Mouse (Mus musculus) C2C12 (cell line): ENCODE results near the gene Prss54. TPM values are rescaled to one million over a fixed set of nuclear protein-coding genes. Genes with fewer than 3 reads are reported as not detected.

ENCODE experiments used
- H3K27me3 ChIP-seq: one replicate; pipeline ENCODE4 v1.6.1; 2011; ENCODE audit not compliant: control insufficient read depth, insufficient read depth, insufficient read length
- H3K36me3 ChIP-seq: one replicate; pipeline ENCODE4 v1.6.1; 2011; ENCODE audit not compliant: control insufficient read depth, insufficient read depth
- H3K4me3 ChIP-seq: one replicate; pipeline ENCODE4 v1.5.1; 2011; ENCODE audit warnings: mild to moderate bottlenecking, control low read depth; ENCODE audit not compliant: poor library complexity, insufficient read depth, severe bottlenecking
- H3K79me2 ChIP-seq: one replicate; pipeline ENCODE4 v1.6.1; 2011; ENCODE audit not compliant: control insufficient read depth, insufficient read depth
- H3K79me3 ChIP-seq: one replicate; pipeline ENCODE4 v1.6.1; 2011; ENCODE audit warnings: low read depth, control low read depth
- H3ac ChIP-seq: one replicate; pipeline ENCODE3; 2011; ENCODE audit warnings: low read depth; ENCODE audit not compliant: control insufficient read depth, insufficient read length
- CEBPB ChIP-seq: IDR thresholded peaks from one replicate; pipeline ENCODE4 v1.6.1; 2011; ENCODE audit warnings: low read depth, mild to moderate bottlenecking, control low read depth, moderate library complexity
- CTCF ChIP-seq: IDR thresholded peaks from one replicate; pipeline ENCODE4 v1.5.1; 2011; ENCODE audit not compliant: control insufficient read depth, insufficient read depth, insufficient read length
- FOSL1 ChIP-seq: IDR thresholded peaks from one replicate; pipeline ENCODE4 v1.8.0; 2011; ENCODE audit warnings: mild to moderate bottlenecking, low read length; ENCODE audit not compliant: poor library complexity, insufficient read depth, severe bottlenecking
- MAX ChIP-seq: IDR thresholded peaks from one replicate; pipeline ENCODE4 v1.6.1; 2011; ENCODE audit warnings: mild to moderate bottlenecking, control low read depth
- MYOD1 ChIP-seq: IDR thresholded peaks from one replicate; pipeline ENCODE4 v1.6.1; 2011; ENCODE audit warnings: low read depth; ENCODE audit not compliant: control insufficient read depth, insufficient read length
- MYOG ChIP-seq: IDR thresholded peaks from one replicate; pipeline ENCODE4 v1.6.1; 2011; ENCODE audit not compliant: control insufficient read depth, insufficient read length; ENCODE audit errors: extremely low read depth
- USF1 ChIP-seq: IDR thresholded peaks from one replicate; pipeline ENCODE4 v1.6.1; 2011; ENCODE audit warnings: low read depth, mild to moderate bottlenecking, control low read depth, moderate library complexity
- long read RNA-seq, 2 experiments: library from polyadenylated mRNA; unstranded; transcript quantifications; one replicate each; pipeline ENCODE4 v2.0.0; 2019 to 2020
- polyA plus RNA-seq: library from polyadenylated mRNA; unstranded; fragments of >200 nt; fragmentation: generic; extraction: Trizol; gene quantifications from one replicate; pipeline ENCODE4 v1.2.1, GENCODE M21; 2012; ENCODE audit warnings: missing spikeins

Gene Prss54
- not detected for polyA plus RNA-seq
- long read RNA-seq, experiment 1 = 0 reads
- long read RNA-seq, experiment 2 = 0 reads

- H3ac ChIP-seq = no peak within 1 kb of the TSS
- TF ChIP-seq CEBPB (no peak), MYOD1 (no peak), MAX (no peak), FOSL1 (no peak), USF1 (no peak), CTCF (no peak), MYOG (no peak)
- no peaks in the 10 kb centered on the region for H3K36me3 ChIP-seq
- no peaks in the 10 kb centered on the region for H3K79me2 ChIP-seq
- no peak within 1 kb of the TSS for H3K4me3 ChIP-seq
- H3K79me3 ChIP-seq = no peaks in the 10 kb centered on the region
- peaks cover 24% of the 10 kb centered on the region for H3K27me3 ChIP-seq
Measured at GRCm38 (mm10) chr8:95576240-95576639, at the start of gene Prss54. Gene Prss54, minus strand, starts transcription at chr8:95576340.

- H3K79me2 ChIP-seq = no peaks in the 10 kb centered on the region
- no peaks in the 10 kb centered on the region for H3K27me3 ChIP-seq
- no peak overlapping the region for H3ac ChIP-seq
- no peaks in the 10 kb centered on the region for H3K36me3 ChIP-seq
- TF ChIP-seq USF1 (no peak), MAX (no peak), MYOG (no peak), FOSL1 (no peak), CEBPB (no peak), MYOD1 (no peak), CTCF (no peak)
- no peaks in the 10 kb centered on the region for H3K79me3 ChIP-seq
- H3K4me3 ChIP-seq = no peak overlapping the region
Measured at GRCm38 (mm10) chr8:95624833-95625232, 48.7 kb upstream of the Prss54 start.

GRCm38 (mm10) chr8:95620046-95620445 is 43.9 kb upstream of the Prss54 start:
- Histone ChIP-seq H3K4me3 (no peak overlapping the region), H3K79me3 (no peaks in the 10 kb centered on the region), H3ac (no peak overlapping the region), H3K27me3 (no peaks in the 10 kb centered on the region), H3K36me3 (no peaks in the 10 kb centered on the region), H3K79me2 (no peaks in the 10 kb centered on the region)
- TF ChIP-seq MYOG (no peak), FOSL1 (no peak), CEBPB (no peak), MYOD1 (no peak), USF1 (no peak), MAX (no peak), CTCF (no peak)

- no peak overlapping the region for H3K4me3 ChIP-seq
- H3K27me3 ChIP-seq = no peaks in the 10 kb centered on the region
- no peaks in the 10 kb centered on the region for H3K79me3 ChIP-seq
- H3K79me2 ChIP-seq = no peaks in the 10 kb centered on the region
- TF ChIP-seq MYOG = no peak
- peak; percentile 50 for TF ChIP-seq USF1
- TF ChIP-seq MYOD1 = no peak
- TF ChIP-seq FOSL1 = no peak
- no peak for TF ChIP-seq CEBPB
- TF ChIP-seq MAX = peak; percentile 61
- no peaks in the 10 kb centered on the region for H3K36me3 ChIP-seq
- no peak overlapping the region for H3ac ChIP-seq
Measured at GRCm38 (mm10) chr8:95616383-95616782, 40.2 kb upstream of the Prss54 start.

- TF ChIP-seq FOSL1 (no peak), CTCF (no peak), MAX (no peak), CEBPB (no peak), MYOD1 (no peak), USF1 (no peak), MYOG (no peak)
Measured at GRCm38 (mm10) chr8:95611769-95612168, 35.6 kb upstream of the Prss54 start.

GRCm38 (mm10) chr8:95610749-95611148 is 34.6 kb upstream of the Prss54 start:
- Histone ChIP-seq H3ac (no peak overlapping the region), H3K27me3 (no peaks in the 10 kb centered on the region), H3K79me2 (no peaks in the 10 kb centered on the region), H3K79me3 (no peaks in the 10 kb centered on the region), H3K4me3 (no peak overlapping the region), H3K36me3 (no peaks in the 10 kb centered on the region)
- TF ChIP-seq MYOG (no peak), CTCF (no peak), MYOD1 (no peak), CEBPB (no peak), USF1 (no peak), FOSL1 (no peak), MAX (no peak)

More at GRCm38 (mm10) chr8:95611769-95612168, 35.6 kb upstream of the Prss54 start:
- Histone ChIP-seq H3K79me2 (no peaks in the 10 kb centered on the region), H3K27me3 (no peaks in the 10 kb centered on the region), H3K36me3 (no peaks in the 10 kb centered on the region), H3ac (no peak overlapping the region), H3K79me3 (no peaks in the 10 kb centered on the region), H3K4me3 (no peak overlapping the region)
